Mouse (Mus musculus) heart, postnatal 0 days (tissue): Measurements from ENCODE around the gene Ulk2. TPM values are rescaled to one million over a fixed set of nuclear protein-coding genes. Genes with fewer than 3 reads are reported as not detected.

Experiments used
- ATAC-seq: fragments of 200-750 bp; cut with Nextera tagmentation; 2 replicates; pipeline ENCODE4 v1.8.0; 2017; ENCODE audit warnings: low read depth, moderate number of reproducible peaks, moderate library complexity; ENCODE audit not compliant: insufficient read depth
- DNase-seq: peaks from one replicate; pipeline ENCODE4 v3.0.0-alpha.2; 2016; ENCODE audit warnings: low spot score
- H3K27ac ChIP-seq: fragments of 300-500 bp; sonication (generic); 2 replicates; pipeline ENCODE4 v1.5.1; 2014; ENCODE audit warnings: low read depth, mild to moderate bottlenecking
- H3K27me3 ChIP-seq: fragments of 300-500 bp; sonication (generic); 2 replicates; pipeline ENCODE4 v1.6.1; 2014; ENCODE audit warnings: low read length, mixed read lengths; ENCODE audit not compliant: control insufficient read depth, insufficient read depth
- H3K36me3 ChIP-seq: fragments of 300-500 bp; sonication (generic); replicated peaks from 2 replicates; pipeline ENCODE4 v1.6.1; 2014; ENCODE audit warnings: low read length, mixed read lengths; ENCODE audit not compliant: control insufficient read depth, insufficient read depth
- H3K4me1 ChIP-seq: fragments of 300-500 bp; sonication (generic); 2 replicates; pipeline ENCODE4 v1.6.1; 2014; ENCODE audit warnings: antibody characterized with exemption; ENCODE audit not compliant: control insufficient read depth, insufficient read depth
- H3K4me2 ChIP-seq: fragments of 300-500 bp; sonication (generic); 2 replicates; pipeline ENCODE4 v1.6.1; 2014; ENCODE audit warnings: low read depth, mild to moderate bottlenecking, low read length, moderate library complexity
- H3K4me3 ChIP-seq: fragments of 300-500 bp; sonication (generic); 2 replicates; pipeline ENCODE4 v1.5.1; 2014; ENCODE audit warnings: low read depth, low read length
- H3K9ac ChIP-seq: fragments of 300-500 bp; sonication (generic); replicated peaks from 2 replicates; pipeline ENCODE4 v1.6.1; 2014; ENCODE audit warnings: low read depth, low read length, mixed read lengths
- H3K9me3 ChIP-seq: fragments of 300-500 bp; sonication (generic); replicated peaks from 2 replicates; pipeline ENCODE4 v1.6.1; 2016; ENCODE audit warnings: low read length; ENCODE audit not compliant: control insufficient read depth
- CTCF ChIP-seq: IDR thresholded peaks from 2 replicates; pipeline ENCODE4 v1.5.1; 2016; ENCODE audit warnings: antibody characterized with exemption, control low read depth, low read depth
- EP300 ChIP-seq: IDR thresholded peaks from 2 replicates; pipeline ENCODE4 v1.6.1; 2016; ENCODE audit warnings: antibody characterized with exemption, low read depth
- WGBS: fragments of 180-500 bp; shearing (Covaris S2); extraction: QIAGEN DNeasy Blood & Tissue Kit; methylation state at CpG from one replicate; pipeline ENCODE4 v1.1.7; 2014; 5-methylcytosine and 5-hydroxymethylcytosine counted together
- polyA plus RNA-seq: library from polyadenylated mRNA; unstranded; fragments of >200 nt; fragmentation: Nextera tagmentation; extraction: Ambion mirVana; gene quantifications from 2 replicates; pipeline ENCODE4 v1.2.1, GENCODE M21; 2015
- total RNA-seq: library from RNA; depleted of rRNA; stranded (reverse); fragments of >200 nt; gene quantifications from 2 replicates; pipeline ENCODE4 v1.2.3, GENCODE M21; 2014; ENCODE audit warnings: low replicate concordance; rRNA removed

The Ulk2 gene
- total and polyA plus RNA-seq, 2 experiments from 2014 or later: 8.6 to 41.0 TPM

- TF ChIP-seq CTCF: no peak
- TF ChIP-seq EP300: no peak
- peaks cover 74% of the 10 kb centered on the region for H3K36me3 ChIP-seq
- H3K27me3 ChIP-seq: no peaks in the 10 kb centered on the region
- DNase-seq: no peak
- WGBS: 71% methylated on average over 3 of the region's 3 CpGs
- no peak for ATAC-seq
- H3K4me1 ChIP-seq: no peaks in the 10 kb centered on the region
- H3K4me2 ChIP-seq: no peak overlapping the region
- no peak overlapping the region for H3K4me3 ChIP-seq
- no peaks in the 10 kb centered on the region for H3K9me3 ChIP-seq
- H3K27ac ChIP-seq: no peak overlapping the region
- H3K9ac ChIP-seq: no peak overlapping the region
Measured at GRCm38 (mm10) chr11:61743768-61744167, 111.1 kb downstream of the Ulk2 start.

GRCm38 (mm10) chr11:61740500-61740899, 114.4 kb downstream of the Ulk2 start:
- Histone ChIP-seq H3K36me3 (peaks cover 86% of the 10 kb centered on the region), H3K4me2 (no peak overlapping the region), H3K4me3 (no peak overlapping the region), H3K9me3 (no peaks in the 10 kb centered on the region), H3K4me1 (no peaks in the 10 kb centered on the region), H3K27me3 (no peaks in the 10 kb centered on the region), H3K9ac (no peak overlapping the region), H3K27ac (no peak overlapping the region)
- ATAC-seq: no peak
- WGBS: 97% methylated on average over 1 of the region's 1 CpGs
- DNase-seq: no peak
- no peak for TF ChIP-seq EP300
- no peak for TF ChIP-seq CTCF

- TF ChIP-seq CTCF (no peak), EP300 (no peak)
- H3K4me3 ChIP-seq: no peak overlapping the region
- H3K9me3 ChIP-seq: no peaks in the 10 kb centered on the region
- H3K36me3 ChIP-seq: peaks cover 98% of the 10 kb centered on the region
- H3K27me3 ChIP-seq: no peaks in the 10 kb centered on the region
- DNase-seq (no peak), ATAC-seq (no peak)
- H3K9ac ChIP-seq: no peak overlapping the region
- WGBS: 82% methylated on average over 1 of the region's 1 CpGs
- no peak overlapping the region for H3K27ac ChIP-seq
- H3K4me2 ChIP-seq: no peak overlapping the region
- H3K4me1 ChIP-seq: no peaks in the 10 kb centered on the region
Measured at GRCm38 (mm10) chr11:61737290-61737689, 117.6 kb downstream of the Ulk2 start.

GRCm38 (mm10) chr11:61732672-61733071, 122.2 kb downstream of the Ulk2 start:
- H3K9me3 ChIP-seq: no peaks in the 10 kb centered on the region
- WGBS: 80% methylated on average over 7 of the region's 7 CpGs
- no peak for ATAC-seq
- H3K27me3 ChIP-seq: no peaks in the 10 kb centered on the region
- H3K9ac ChIP-seq: no peak overlapping the region
- H3K4me2 ChIP-seq: no peak overlapping the region
- TF ChIP-seq CTCF: no peak
- no peak for TF ChIP-seq EP300
- H3K4me1 ChIP-seq: no peaks in the 10 kb centered on the region
- DNase-seq: no peak
- peaks cover 82% of the 10 kb centered on the region for H3K36me3 ChIP-seq
- no peak overlapping the region for H3K27ac ChIP-seq
- no peak overlapping the region for H3K4me3 ChIP-seq

GRCm38 (mm10) chr11:61728037-61728436, 126.8 kb downstream of the Ulk2 start:
- Histone ChIP-seq H3K4me3 (no peak overlapping the region), H3K27ac (peak overlapping the region; percentile 57), H3K36me3 (peaks cover 42% of the 10 kb centered on the region), H3K9me3 (no peaks in the 10 kb centered on the region), H3K4me1 (no peaks in the 10 kb centered on the region), H3K27me3 (no peaks in the 10 kb centered on the region), H3K9ac (no peak overlapping the region), H3K4me2 (no peak overlapping the region)
- 32% methylated on average over 2 of the region's 2 CpGs for WGBS
- TF ChIP-seq EP300 (no peak), CTCF (no peak)
- ATAC-seq (peak; percentile 36; the same call in 1 of the 2 replicates), DNase-seq (no peak)

Other genes starting within 250 kb of the Ulk2 start
- 4.3 and 10.1 TPM in 2 replicates for gene Grap, start 201.8 kb downstream of the Ulk2 start, total RNA-seq
- gene Grap, start 201.8 kb downstream of the Ulk2 start, polyA plus RNA-seq: 10.3 and 11.0 TPM in 2 replicates
- 0.62 and 2.6 TPM in 2 replicates for gene Fam83g, start 171.0 kb downstream of the Ulk2 start, total RNA-seq
- gene Fam83g, start 171.0 kb downstream of the Ulk2 start, polyA plus RNA-seq: 0.15 and 0.18 TPM in 2 replicates
- not detected in 2 replicates for gene Slc5a10, start 134.2 kb downstream of the Ulk2 start, total RNA-seq
- gene Slc5a10, start 134.2 kb downstream of the Ulk2 start, polyA plus RNA-seq: not detected in 2 replicates
- 9.8 and 10.4 TPM in 2 replicates for gene Prpsap2, start 93.0 kb downstream of the Ulk2 start, total RNA-seq
- 9.8 and 11.0 TPM in 2 replicates for gene Prpsap2, start 93.0 kb downstream of the Ulk2 start, polyA plus RNA-seq
- 8.7 and 25.7 TPM in 2 replicates for gene Akap10, start 75.2 kb upstream of the Ulk2 start, total RNA-seq
- 8.8 and 9.0 TPM in 2 replicates for gene Akap10, start 75.2 kb upstream of the Ulk2 start, polyA plus RNA-seq
- gene Specc1, start 101.7 kb upstream of the Ulk2 start, total RNA-seq: 5.8 and 8.4 TPM in 2 replicates
- 4.7 and 5.2 TPM in 2 replicates for gene Specc1, start 101.7 kb upstream of the Ulk2 start, polyA plus RNA-seq